Mouse (Mus musculus) cerebellum, adult 18-20 months (tissue): ENCODE measurements around the gene Ugt2b35.
"Not testable (repeated sequence)": the region's sequence is repeated elsewhere in the genome, so short reads cannot be mapped to it uniquely, and the experiment has no call there.

Experiments
- DNase-seq, 2 experiments: peaks; one replicate each; pipeline ENCODE4 v3.0.0; 2021

The Ugt2b35 gene

GRCm38 (mm10) chr5:87000395-87001073 lies at the start of gene Ugt2b35:
Gene Ugt2b35, plus strand, starts transcription at chr5:87000860.
- DNase-seq: no peak

GRCm38 (mm10) chr5:86960504-86960903 lies 40.2 kb upstream of the Ugt2b35 start:
- no peak for DNase-seq

DNA sequence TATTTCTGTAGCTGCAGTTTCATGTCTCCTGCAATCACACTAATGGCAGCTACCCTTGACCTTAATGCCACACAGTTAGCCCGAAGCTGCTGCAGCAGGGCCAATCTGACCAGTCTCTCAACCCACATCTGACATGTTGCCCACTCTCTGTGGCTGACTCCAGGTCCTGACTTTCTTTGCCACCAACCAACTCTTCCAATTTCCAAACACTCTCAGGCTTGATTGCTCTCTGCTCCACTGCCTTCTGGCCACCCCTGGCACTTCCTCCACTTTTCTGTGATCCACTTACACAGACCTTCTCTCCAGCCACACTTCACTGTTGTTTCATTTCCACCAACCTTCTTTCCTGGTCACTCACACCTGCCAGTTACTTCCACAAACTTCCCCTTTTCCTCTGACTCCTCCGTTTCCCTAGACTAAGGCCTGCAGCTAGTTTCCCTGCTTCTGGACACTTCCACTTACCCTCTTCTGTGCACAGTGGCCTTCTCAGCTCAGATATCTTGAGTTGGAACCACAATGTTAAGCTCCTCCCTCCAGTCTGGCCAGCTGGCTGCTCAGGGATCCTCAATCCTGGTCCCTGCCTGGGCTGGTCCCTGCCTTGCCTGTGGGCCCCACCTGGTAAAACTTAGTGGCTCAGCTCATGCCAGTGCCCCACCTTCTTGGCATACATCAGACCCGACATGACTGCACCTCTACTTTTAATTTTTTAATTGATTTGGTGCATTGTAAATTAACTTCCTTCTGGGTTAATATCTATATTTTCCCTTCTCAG lies 38.9 kb upstream of the Ugt2b35 start:
- no peak for DNase-seq

DNA sequence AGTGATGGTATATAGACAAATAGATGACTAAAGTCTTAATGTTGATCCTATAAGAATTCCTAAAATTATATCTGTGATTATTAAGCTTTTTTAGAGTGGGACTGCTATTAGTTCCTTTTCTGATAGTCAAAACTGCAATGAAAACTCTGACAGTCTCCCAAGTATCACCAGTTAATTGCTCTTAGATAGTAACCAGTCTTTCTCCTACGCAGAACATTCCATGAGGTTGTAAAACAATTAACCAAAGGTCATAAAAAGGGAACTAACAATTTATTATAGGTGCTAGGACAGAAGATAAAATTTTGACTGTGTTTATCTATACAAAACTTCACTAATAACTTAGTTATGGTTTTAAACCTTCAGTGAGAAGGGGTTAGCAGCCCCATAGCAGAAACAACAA lies 37.8 kb upstream of the Ugt2b35 start:
- not testable (repeated sequence) for DNase-seq

DNA sequence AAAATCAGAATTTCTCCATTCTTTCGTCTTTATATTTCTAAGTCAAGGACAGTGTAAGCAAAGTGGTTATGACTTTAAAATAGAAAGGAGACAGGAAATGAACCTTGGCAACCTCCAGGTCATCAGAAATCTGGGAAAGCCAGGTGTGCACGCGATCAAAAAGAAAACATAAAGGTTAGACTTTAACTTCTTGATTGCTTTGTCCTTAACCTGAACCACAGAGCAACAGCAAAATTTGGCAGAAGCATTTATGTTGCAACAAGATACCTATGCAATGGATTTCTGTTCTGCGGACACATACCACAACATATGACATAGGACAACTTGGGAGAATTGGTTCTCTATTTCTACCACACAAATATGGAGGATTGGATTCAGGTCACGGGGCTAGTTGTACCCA lies 33.4 kb upstream of the Ugt2b35 start:
- DNase-seq: not testable (repeated sequence)

- DNase-seq: no peak
Observed at GRCm38 (mm10) chr5:87004735-87005134, 4.1 kb downstream of the Ugt2b35 start.

- no peak for DNase-seq
Observed at GRCm38 (mm10) chr5:87015477-87015876, 14.8 kb downstream of the Ugt2b35 start.

DNA sequence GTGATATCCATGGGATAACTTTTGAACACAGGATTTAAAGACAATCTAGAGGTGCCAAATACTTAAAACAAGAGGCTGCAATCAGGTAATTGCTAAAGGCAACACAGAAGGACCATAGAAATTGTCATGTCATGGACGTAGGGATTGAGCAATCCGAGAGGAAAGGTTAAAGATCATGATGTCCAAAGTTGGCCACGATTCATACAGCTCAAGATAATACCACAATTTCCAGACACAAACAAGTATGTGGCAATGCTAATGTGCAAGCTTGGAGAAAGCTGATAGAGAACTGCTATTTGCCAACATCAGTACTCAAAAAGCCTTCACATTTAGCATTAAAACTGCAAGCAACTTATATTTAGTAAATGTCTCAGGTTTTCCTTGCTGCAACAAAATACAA lies 26.7 kb downstream of the Ugt2b35 start:
- no peak for DNase-seq

GRCm38 (mm10) chr5:87030624-87031023 lies 30.0 kb downstream of the Ugt2b35 start:
- DNase-seq: no peak
